Mouse (Mus musculus): ENCODE measurements around the gene Fxn.
"Not testable (repeated sequence)": the region's sequence is repeated elsewhere in the genome, so short reads cannot be mapped to it uniquely, and the experiment has no call there.

Fxn gene

DNA sequence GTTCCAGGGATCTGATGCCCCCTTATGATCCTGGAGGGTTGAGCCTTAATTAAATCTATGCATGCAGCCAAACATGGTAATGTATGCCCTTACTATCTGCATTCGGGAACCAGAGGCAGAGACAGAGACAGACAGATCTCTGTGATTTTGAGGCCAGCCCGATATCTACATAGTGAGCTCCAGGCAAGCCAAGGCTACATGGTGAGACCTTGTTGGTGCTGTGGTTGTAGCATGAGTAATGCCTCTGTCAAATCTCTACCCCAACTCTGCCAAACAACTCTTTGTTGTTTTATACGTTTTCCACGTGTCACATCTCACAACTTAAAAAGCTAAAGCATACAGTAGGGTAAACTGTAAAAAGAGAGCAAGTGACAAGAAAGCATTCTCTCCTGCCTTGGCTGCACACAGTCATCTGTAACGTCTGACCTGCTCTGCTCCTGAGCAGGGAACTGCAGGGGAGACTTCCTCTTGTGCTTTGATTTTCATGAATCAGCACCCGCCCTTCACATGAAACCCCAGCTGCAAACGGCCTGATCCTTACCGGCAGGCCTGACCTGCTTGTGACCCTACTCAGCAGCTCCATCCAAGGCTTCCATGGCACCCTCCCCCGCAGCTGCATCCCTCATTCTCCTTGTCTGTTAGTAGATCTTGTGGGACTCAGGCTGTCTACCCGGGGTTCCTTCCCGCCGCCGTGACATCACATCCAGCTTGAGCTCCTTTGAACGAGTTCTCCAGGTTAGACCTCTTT lies 38.4 kb downstream of the Fxn start:
- DNase-seq (ENCODE audit: low read depth, low spot score), result no peak

- no peak for DNase-seq (ENCODE audit: low read depth, low spot score)
Observed at GRCm38 (mm10) chr19:24241271-24241670, 39.1 kb downstream of the Fxn start.

DNA sequence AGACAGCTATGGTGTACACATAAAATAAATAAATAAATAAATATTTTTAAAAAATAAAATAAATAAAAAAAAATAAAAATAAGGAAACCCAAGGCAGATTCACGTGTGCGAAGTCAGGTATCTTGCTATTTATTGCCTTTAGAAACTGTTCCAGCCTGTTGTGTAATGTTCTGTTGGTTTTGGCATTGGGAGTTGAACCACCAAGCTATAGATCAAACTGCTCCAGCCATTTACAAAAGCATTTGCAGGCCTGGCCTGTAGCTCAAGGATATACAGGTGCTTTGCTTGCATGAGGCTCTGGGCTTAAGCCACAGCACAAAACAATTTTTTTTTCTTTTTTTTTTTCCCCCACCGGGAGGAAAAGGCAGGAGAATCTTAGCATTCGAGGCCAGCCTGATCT lies 42.4 kb downstream of the Fxn start:
- no peak for DNase-seq (ENCODE audit: low read depth, low spot score)

GRCm38 (mm10) chr19:24232356-24232755 lies 48.0 kb downstream of the Fxn start:
- not testable (repeated sequence) for DNase-seq (ENCODE audit: low read depth, low spot score)

- DNase-seq (ENCODE audit: low read depth, low spot score), result no peak
Observed at GRCm38 (mm10) chr19:24225305-24225696, 55.1 kb downstream of the Fxn start.

DNA sequence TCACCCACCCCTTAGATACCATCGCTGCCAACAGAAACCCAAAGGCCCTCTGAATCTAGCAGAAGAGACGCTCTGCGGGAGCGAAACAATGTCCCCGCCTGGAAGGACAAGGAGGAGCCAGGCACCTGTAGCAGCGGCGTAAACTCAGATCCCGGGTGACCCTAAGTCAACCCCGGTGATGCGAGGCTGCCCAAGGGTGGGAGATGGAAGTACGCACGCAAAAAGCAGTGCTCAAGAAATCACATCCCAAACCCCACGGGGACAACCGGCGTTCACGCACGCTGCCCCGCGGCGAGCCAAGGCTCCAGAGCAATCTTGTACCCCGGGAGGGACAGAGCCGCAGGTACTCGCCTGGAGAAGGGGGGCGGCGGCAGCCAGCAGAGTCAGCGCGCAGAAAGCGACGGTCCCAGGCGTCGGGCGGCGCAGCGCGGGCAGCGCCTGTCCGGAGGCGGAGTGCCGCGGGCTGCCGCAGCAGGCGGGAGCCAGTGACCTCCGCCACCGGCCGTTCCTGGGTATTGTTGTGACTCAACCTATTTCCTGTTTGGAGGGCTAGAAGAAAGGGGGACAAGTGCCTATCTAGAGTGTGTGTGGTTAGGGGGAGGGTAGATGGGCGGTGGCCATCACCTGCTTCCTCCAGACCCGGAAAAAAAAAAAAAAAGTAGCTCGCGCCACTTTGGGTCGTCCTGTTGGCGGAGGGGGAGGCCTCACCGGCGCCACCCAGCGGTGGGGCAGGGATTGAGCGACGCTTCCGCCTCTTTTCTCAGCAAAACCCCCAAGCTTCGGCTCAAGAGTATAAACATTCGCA lies 55.7 kb downstream of the Fxn start, which contains the start of gene Tjp2:
Gene Tjp2 (minus strand): TSS at position 531 of the 805 bp plus-strand sequence.
- DNase-seq (ENCODE audit: low read depth, low spot score), result no peak

DNA sequence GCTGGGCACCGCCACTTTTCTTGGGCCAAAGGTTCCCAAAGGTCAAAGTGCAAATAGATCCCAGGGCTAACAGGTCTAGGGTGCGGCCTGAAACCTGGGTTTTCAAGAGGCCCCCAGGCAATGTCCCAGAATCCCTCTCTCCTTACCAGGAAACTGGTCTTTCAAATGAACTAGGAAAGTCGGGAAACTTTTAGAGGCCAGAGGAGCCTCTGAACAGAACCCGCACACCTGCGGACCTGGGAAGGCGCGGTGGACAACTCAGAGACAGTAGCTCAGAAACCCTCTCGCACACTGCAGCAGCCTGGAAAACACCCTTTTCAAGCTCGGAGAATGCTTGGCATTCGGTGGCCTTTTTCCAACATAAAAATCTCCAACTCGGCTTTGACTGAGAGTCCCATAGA lies 56.6 kb downstream of the Fxn start:
- no peak for DNase-seq (ENCODE audit: low read depth, low spot score)

DNA sequence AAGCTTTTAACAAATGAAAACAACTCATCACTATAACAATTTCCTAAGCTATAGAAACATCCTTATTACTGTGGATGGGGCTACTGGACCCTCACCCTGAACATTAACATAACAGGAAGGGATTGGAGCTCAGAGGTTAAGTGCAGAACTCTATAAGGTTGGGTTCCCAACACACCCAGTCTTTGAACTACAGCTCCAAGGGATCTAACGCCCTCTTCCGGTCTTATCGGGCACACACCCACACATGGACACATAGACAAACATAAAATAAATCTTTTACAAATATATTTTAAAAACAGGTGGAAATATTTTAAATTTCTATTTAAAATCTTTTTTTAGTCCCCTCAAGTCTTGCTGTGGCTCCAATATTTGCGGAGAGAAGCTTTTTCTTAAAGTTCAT lies 59.0 kb downstream of the Fxn start:
- no peak for DNase-seq (ENCODE audit: low read depth, low spot score)

- DNase-seq (ENCODE audit: low read depth, low spot score), result no peak
Observed at GRCm38 (mm10) chr19:24220795-24221445, 59.5 kb downstream of the Fxn start.

DNA sequence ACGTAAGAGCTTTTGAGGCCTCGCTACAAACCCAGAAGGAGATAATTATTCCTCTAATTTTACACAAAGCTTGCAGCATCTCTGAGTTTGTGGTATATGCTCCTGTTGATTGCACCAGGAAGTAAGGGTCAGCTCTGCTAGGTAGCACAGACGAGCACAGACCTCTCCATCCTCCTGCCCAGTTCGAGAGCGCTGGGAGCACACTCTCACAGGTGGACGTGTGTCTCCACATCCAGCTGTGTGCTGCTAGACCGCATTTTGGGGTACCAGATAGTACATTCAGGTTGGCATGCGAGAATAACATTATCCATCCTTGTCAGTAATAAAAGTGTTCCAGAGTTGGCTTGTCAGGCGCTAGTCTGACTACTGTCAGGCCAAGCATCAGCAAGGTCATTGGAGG lies 61.4 kb downstream of the Fxn start:
- DNase-seq (ENCODE audit: low read depth, low spot score), result no peak

- no peak for DNase-seq (ENCODE audit: low read depth, low spot score)
Observed at GRCm38 (mm10) chr19:24218291-24218690, 62.1 kb downstream of the Fxn start.

GRCm38 (mm10) chr19:24217851-24218250 lies 62.6 kb downstream of the Fxn start:
- no peak for DNase-seq (ENCODE audit: low read depth, low spot score)

GRCm38 (mm10) chr19:24216771-24217170 lies 63.6 kb downstream of the Fxn start:
- no peak for DNase-seq (ENCODE audit: low read depth, low spot score)

GRCm38 (mm10) chr19:24214939-24215338 lies 65.5 kb downstream of the Fxn start:
- no peak for DNase-seq (ENCODE audit: low read depth, low spot score)

DNA sequence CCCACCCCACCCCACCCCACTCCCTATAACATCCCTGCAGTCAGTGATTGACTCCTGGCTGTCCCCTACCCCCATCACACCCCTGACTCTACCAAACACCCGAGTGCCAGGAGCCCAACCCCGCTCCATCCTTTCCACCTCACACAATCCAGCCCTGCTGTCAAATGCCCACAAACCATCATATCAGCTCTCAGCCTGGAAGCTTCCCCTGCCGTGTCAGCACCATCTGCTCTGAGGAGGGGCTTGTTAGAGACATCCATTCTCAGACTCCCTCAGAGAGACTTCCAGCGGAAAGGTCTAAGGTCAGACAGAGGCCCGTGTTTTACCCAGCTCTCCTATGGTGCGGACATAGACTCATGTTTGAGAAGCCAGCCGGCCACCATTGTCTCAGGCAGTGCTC lies 67.1 kb downstream of the Fxn start:
- no peak for DNase-seq (ENCODE audit: low read depth, low spot score)

DNA sequence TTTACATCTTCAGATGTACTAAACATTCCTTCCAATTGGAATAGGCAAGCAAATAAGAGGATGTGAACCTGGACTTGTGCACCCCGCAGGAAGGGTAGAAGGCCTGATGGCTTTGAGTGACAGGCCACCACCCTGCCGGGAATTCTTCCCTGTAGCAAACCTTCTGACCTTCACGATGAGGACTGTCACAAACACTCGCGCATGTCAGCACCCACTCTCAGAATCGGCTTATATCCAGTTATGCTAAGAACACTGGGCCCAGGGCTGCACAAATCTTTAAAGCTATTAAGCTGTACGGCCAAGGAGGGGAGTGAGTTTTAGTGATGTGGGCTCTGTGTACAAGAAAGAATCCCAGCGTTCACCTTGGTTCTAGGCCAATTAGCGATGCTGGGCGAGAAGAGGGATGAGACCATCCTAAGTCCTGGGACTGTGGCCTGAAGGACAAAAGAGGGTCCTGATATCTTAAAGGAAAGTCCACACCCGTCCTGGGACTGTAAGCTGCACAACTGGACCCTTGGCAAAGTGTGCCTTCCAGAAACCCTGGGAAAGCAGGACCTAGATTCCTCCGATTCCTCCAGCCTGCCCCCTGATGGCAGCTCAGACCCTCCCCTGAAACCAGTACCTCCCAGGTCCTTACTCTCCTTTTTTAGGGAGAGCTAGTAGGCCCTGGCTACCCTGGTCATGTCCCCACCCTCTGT lies 67.7 kb downstream of the Fxn start:
- peak; percentile 84 for DNase-seq (ENCODE audit: low read depth, low spot score)
